Mouse (Mus musculus): ENCODE measurements at regions not wholly inside any gene's neighbourhood (a gene's known extent, or its start where the extent isn't known, plus 50 kb on each side); places are given as distances from the start of the nearest gene placed in this dataset.
A peak's percentile ranks its signal among the peaks of the same experiment; 100 is the strongest.

- Histone ChIP-seq H3K4me3 (ENCODE audit: low read length) (no peak overlapping the region), H3K27ac (ENCODE audit: low read length) (no peak overlapping the region), H3K9me3 (ENCODE audit: low read length) (peaks cover 12% of the 10 kb centered on the region), H3K4me1 (ENCODE audit: insufficient read depth, low read length) (no peaks in the 10 kb centered on the region), H3K27me3 (ENCODE audit: insufficient read depth, low read length) (no peaks in the 10 kb centered on the region), H3K9ac (replicated peaks; ENCODE audit: low read length) (no peak overlapping the region), H3K4me2 (replicated peaks; ENCODE audit: low read depth, low read length) (no peak overlapping the region), H3K36me3 (ENCODE audit: insufficient read depth, low read length) (no peaks in the 10 kb centered on the region)
- 85% methylated on average over 4 of the region's 4 CpGs for WGBS
- no peak for ATAC-seq (ENCODE audit: low FRiP score, low TSS enrichment)
Measured at GRCm38 (mm10) chr7:37267404-37267803, 506.0 kb downstream of the Zfp536 start.

- no peak overlapping the region for H3K27ac ChIP-seq (ENCODE audit: low read length)
- WGBS: 85% methylated on average over 3 of the region's 3 CpGs
- ATAC-seq (ENCODE audit: low FRiP score, low TSS enrichment): no peak
- H3K4me3 ChIP-seq (ENCODE audit: low read length): no peak overlapping the region
- peaks cover 12% of the 10 kb centered on the region for H3K9me3 ChIP-seq (ENCODE audit: low read length)
- H3K27me3 ChIP-seq (ENCODE audit: insufficient read depth, low read length): no peaks in the 10 kb centered on the region
- no peak overlapping the region for H3K9ac ChIP-seq (replicated peaks; ENCODE audit: low read length)
- H3K36me3 ChIP-seq (ENCODE audit: insufficient read depth, low read length): no peaks in the 10 kb centered on the region
- no peak overlapping the region for H3K4me2 ChIP-seq (replicated peaks; ENCODE audit: low read depth, low read length)
- no peaks in the 10 kb centered on the region for H3K4me1 ChIP-seq (ENCODE audit: insufficient read depth, low read length)
Measured at GRCm38 (mm10) chr7:37270841-37271240, 502.6 kb downstream of the Zfp536 start.

GRCm38 (mm10) chr7:37290018-37290417, 483.4 kb downstream of the Zfp536 start:
- Histone ChIP-seq H3K4me2 (replicated peaks; ENCODE audit: low read depth, low read length) (peak overlapping the region; percentile 39), H3K27ac (ENCODE audit: low read length) (no peak overlapping the region), H3K36me3 (ENCODE audit: insufficient read depth, low read length) (no peaks in the 10 kb centered on the region), H3K4me3 (ENCODE audit: low read length) (no peak overlapping the region), H3K27me3 (ENCODE audit: insufficient read depth, low read length) (no peaks in the 10 kb centered on the region), H3K9ac (replicated peaks; ENCODE audit: low read length) (no peak overlapping the region), H3K9me3 (ENCODE audit: low read length) (no peaks in the 10 kb centered on the region), H3K4me1 (ENCODE audit: insufficient read depth, low read length) (peaks cover 7% of the 10 kb centered on the region)
- peak; percentile 75; the same call in 1 of the 2 replicates for ATAC-seq (ENCODE audit: low FRiP score, low TSS enrichment)
- WGBS: 27% methylated on average over 5 of the region's 5 CpGs

- H3K9me3 ChIP-seq (ENCODE audit: low read length): no peaks in the 10 kb centered on the region
- ATAC-seq (ENCODE audit: low FRiP score, low TSS enrichment): peak; percentile 74
- peaks cover 7% of the 10 kb centered on the region for H3K4me1 ChIP-seq (ENCODE audit: insufficient read depth, low read length)
- no peaks in the 10 kb centered on the region for H3K27me3 ChIP-seq (ENCODE audit: insufficient read depth, low read length)
- H3K9ac ChIP-seq (replicated peaks; ENCODE audit: low read length): no peak overlapping the region
- H3K27ac ChIP-seq (ENCODE audit: low read length): no peak overlapping the region
- 19% methylated on average over 19 of the region's 19 CpGs for WGBS
- H3K4me3 ChIP-seq (ENCODE audit: low read length): no peak overlapping the region
- peak overlapping the region; percentile 39 for H3K4me2 ChIP-seq (replicated peaks; ENCODE audit: low read depth, low read length)
- H3K36me3 ChIP-seq (ENCODE audit: insufficient read depth, low read length): no peaks in the 10 kb centered on the region
Measured at GRCm38 (mm10) chr7:37290493-37291045, 482.9 kb downstream of the Zfp536 start.

- 84% methylated on average over 7 of the region's 7 CpGs for WGBS
Measured at GRCm38 (mm10) chr7:37291726-37292125, 481.7 kb downstream of the Zfp536 start.

GRCm38 (mm10) chr7:37292554-37292953, 480.9 kb downstream of the Zfp536 start:
- H3K36me3 ChIP-seq (ENCODE audit: insufficient read depth, low read length): no peaks in the 10 kb centered on the region
- no peak overlapping the region for H3K27ac ChIP-seq (ENCODE audit: low read length)
- no peak overlapping the region for H3K9ac ChIP-seq (replicated peaks; ENCODE audit: low read length)
- 67% methylated on average over 9 of the region's 9 CpGs for WGBS
- H3K9me3 ChIP-seq (ENCODE audit: low read length): no peaks in the 10 kb centered on the region
- no peak overlapping the region for H3K4me2 ChIP-seq (replicated peaks; ENCODE audit: low read depth, low read length)
- H3K4me3 ChIP-seq (ENCODE audit: low read length): no peak overlapping the region
- H3K27me3 ChIP-seq (ENCODE audit: insufficient read depth, low read length): no peaks in the 10 kb centered on the region
- ATAC-seq (ENCODE audit: low FRiP score, low TSS enrichment): no peak
- H3K4me1 ChIP-seq (ENCODE audit: insufficient read depth, low read length): peaks cover 7% of the 10 kb centered on the region

More at GRCm38 (mm10) chr7:37291726-37292125, 481.7 kb downstream of the Zfp536 start:
- Histone ChIP-seq H3K4me2 (replicated peaks; ENCODE audit: low read depth, low read length) (no peak overlapping the region), H3K9me3 (ENCODE audit: low read length) (no peaks in the 10 kb centered on the region), H3K27me3 (ENCODE audit: insufficient read depth, low read length) (no peaks in the 10 kb centered on the region), H3K4me3 (ENCODE audit: low read length) (no peak overlapping the region), H3K4me1 (ENCODE audit: insufficient read depth, low read length) (peaks cover 7% of the 10 kb centered on the region), H3K9ac (replicated peaks; ENCODE audit: low read length) (no peak overlapping the region), H3K36me3 (ENCODE audit: insufficient read depth, low read length) (no peaks in the 10 kb centered on the region), H3K27ac (ENCODE audit: low read length) (no peak overlapping the region)
- peak; percentile 19; the same call in 1 of the 2 replicates for ATAC-seq (ENCODE audit: low FRiP score, low TSS enrichment)

GRCm38 (mm10) chr7:37298888-37299287, 474.6 kb downstream of the Zfp536 start:
- no peaks in the 10 kb centered on the region for H3K27me3 ChIP-seq (ENCODE audit: insufficient read depth, low read length)
- H3K36me3 ChIP-seq (ENCODE audit: insufficient read depth, low read length): no peaks in the 10 kb centered on the region
- H3K4me3 ChIP-seq (ENCODE audit: low read length): no peak overlapping the region
- H3K4me2 ChIP-seq (replicated peaks; ENCODE audit: low read depth, low read length): no peak overlapping the region
- no peaks in the 10 kb centered on the region for H3K9me3 ChIP-seq (ENCODE audit: low read length)
- no peak overlapping the region for H3K27ac ChIP-seq (ENCODE audit: low read length)
- 25% methylated on average over 3 of the region's 3 CpGs for WGBS
- H3K4me1 ChIP-seq (ENCODE audit: insufficient read depth, low read length): no peaks in the 10 kb centered on the region
- no peak overlapping the region for H3K9ac ChIP-seq (replicated peaks; ENCODE audit: low read length)
- no peak for ATAC-seq (ENCODE audit: low FRiP score, low TSS enrichment)

GRCm38 (mm10) chr7:37305463-37305862, 468.0 kb downstream of the Zfp536 start:
- peak; percentile 65; the same call in 1 of the 2 replicates for ATAC-seq (ENCODE audit: low FRiP score, low TSS enrichment)
- Histone ChIP-seq H3K27me3 (ENCODE audit: insufficient read depth, low read length) (no peaks in the 10 kb centered on the region), H3K36me3 (ENCODE audit: insufficient read depth, low read length) (no peaks in the 10 kb centered on the region), H3K9ac (replicated peaks; ENCODE audit: low read length) (no peak overlapping the region), H3K4me1 (ENCODE audit: insufficient read depth, low read length) (no peaks in the 10 kb centered on the region; the same call in 1 of the 2 replicates), H3K27ac (ENCODE audit: low read length) (no peak overlapping the region), H3K4me3 (ENCODE audit: low read length) (no peak overlapping the region), H3K9me3 (ENCODE audit: low read length) (no peaks in the 10 kb centered on the region), H3K4me2 (replicated peaks; ENCODE audit: low read depth, low read length) (no peak overlapping the region)
- 36% methylated on average over 9 of the region's 9 CpGs for WGBS

- WGBS: 87% methylated on average over 4 of the region's 4 CpGs
- no peak overlapping the region for H3K27ac ChIP-seq (ENCODE audit: low read length)
- no peaks in the 10 kb centered on the region for H3K27me3 ChIP-seq (ENCODE audit: insufficient read depth, low read length)
- no peak overlapping the region for H3K9ac ChIP-seq (replicated peaks; ENCODE audit: low read length)
- H3K4me2 ChIP-seq (replicated peaks; ENCODE audit: low read depth, low read length): no peak overlapping the region
- H3K9me3 ChIP-seq (ENCODE audit: low read length): no peaks in the 10 kb centered on the region
- H3K4me1 ChIP-seq (ENCODE audit: insufficient read depth, low read length): no peaks in the 10 kb centered on the region; the same call in 1 of the 2 replicates
- ATAC-seq (ENCODE audit: low FRiP score, low TSS enrichment): no peak
- H3K4me3 ChIP-seq (ENCODE audit: low read length): no peak overlapping the region
- no peaks in the 10 kb centered on the region for H3K36me3 ChIP-seq (ENCODE audit: insufficient read depth, low read length)
Measured at GRCm38 (mm10) chr7:37307191-37307590, 466.2 kb downstream of the Zfp536 start.

GRCm38 (mm10) chr7:37324653-37325052, 448.8 kb downstream of the Zfp536 start:
- no peak overlapping the region for H3K27ac ChIP-seq (ENCODE audit: low read length)
- peaks cover 14% of the 10 kb centered on the region for H3K4me1 ChIP-seq (ENCODE audit: insufficient read depth, low read length)
- H3K9ac ChIP-seq (replicated peaks; ENCODE audit: low read length): no peak overlapping the region
- H3K4me3 ChIP-seq (ENCODE audit: low read length): no peak overlapping the region
- H3K27me3 ChIP-seq (ENCODE audit: insufficient read depth, low read length): no peaks in the 10 kb centered on the region
- WGBS: 90% methylated on average over 7 of the region's 7 CpGs
- no peak overlapping the region for H3K4me2 ChIP-seq (replicated peaks; ENCODE audit: low read depth, low read length)
- H3K9me3 ChIP-seq (ENCODE audit: low read length): no peaks in the 10 kb centered on the region
- H3K36me3 ChIP-seq (ENCODE audit: insufficient read depth, low read length): no peaks in the 10 kb centered on the region
- no peak for ATAC-seq (ENCODE audit: low FRiP score, low TSS enrichment)

Measured in kidney, embryonic 16.5 days (tissue).